Mouse (Mus musculus) liver, embryonic 16.5 days (tissue): ENCODE measurements around the gene Elovl3. TPM values are rescaled to one million over a fixed set of nuclear protein-coding genes. Genes with fewer than 3 reads are reported as not detected.
"Not testable (repeated sequence)": the region's sequence is repeated elsewhere in the genome, so short reads cannot be mapped to it uniquely, and the experiment has no call there.

Source experiments
- ATAC-seq: fragments of 200-750 bp; cut with Nextera tagmentation; 2 replicates; pipeline ENCODE4 v1.8.0; 2017; ENCODE audit warnings: low read depth, mild to moderate bottlenecking, moderate number of reproducible peaks, moderate library complexity
- H3K27ac ChIP-seq: fragments of 300-500 bp; sonication (generic); 2 replicates; pipeline ENCODE4 v1.5.1; 2014; ENCODE audit warnings: mild to moderate bottlenecking, low read length
- H3K27me3 ChIP-seq: fragments of 300-500 bp; sonication (generic); 2 replicates; pipeline ENCODE4 v1.6.1; 2014; ENCODE audit warnings: low read depth, low read length, mixed read lengths; ENCODE audit not compliant: control insufficient read depth, insufficient read depth
- H3K36me3 ChIP-seq: fragments of 300-500 bp; sonication (generic); 2 replicates; pipeline ENCODE4 v1.6.1; 2014; ENCODE audit warnings: mild to moderate bottlenecking; ENCODE audit not compliant: control insufficient read depth, insufficient read depth
- H3K4me1 ChIP-seq: fragments of 300-500 bp; sonication (generic); 2 replicates; pipeline ENCODE4 v1.6.1; 2014; ENCODE audit warnings: low read depth, low read length, mixed read lengths; ENCODE audit not compliant: control insufficient read depth
- H3K4me2 ChIP-seq: fragments of 300-500 bp; sonication (generic); 2 replicates; pipeline ENCODE4 v1.6.1; 2014; ENCODE audit warnings: low read depth, low read length, mixed read lengths
- H3K4me3 ChIP-seq: fragments of 300-500 bp; sonication (generic); 2 replicates; pipeline ENCODE4 v1.5.1; 2014; ENCODE audit warnings: low read depth, mild to moderate bottlenecking, low read length
- H3K9ac ChIP-seq: fragments of 300-500 bp; sonication (generic); 2 replicates; pipeline ENCODE4 v1.6.1; 2014; ENCODE audit warnings: low read depth, low read length
- H3K9me3 ChIP-seq: fragments of 300-500 bp; sonication (generic); replicated peaks from 2 replicates; pipeline ENCODE4 v1.6.1; 2016; ENCODE audit warnings: low read length; ENCODE audit not compliant: control insufficient read depth
- WGBS: fragments of 180-500 bp; shearing (Covaris S2); extraction: QIAGEN DNeasy Blood & Tissue Kit; methylation state at CpG from one replicate; pipeline ENCODE4 v1.1.7; 2014; ENCODE audit not compliant: insufficient replicate concordance; 5-methylcytosine and 5-hydroxymethylcytosine counted together
- polyA plus RNA-seq: library from polyadenylated mRNA; unstranded; fragments of >200 nt; fragmentation: Nextera tagmentation; extraction: Ambion mirVana; gene quantifications from 2 replicates; pipeline ENCODE4 v1.2.1, GENCODE M21; 2015

The Elovl3 gene
- polyA plus RNA-seq, 1 experiment from 2014 or later = 0.19 TPM

DNA sequence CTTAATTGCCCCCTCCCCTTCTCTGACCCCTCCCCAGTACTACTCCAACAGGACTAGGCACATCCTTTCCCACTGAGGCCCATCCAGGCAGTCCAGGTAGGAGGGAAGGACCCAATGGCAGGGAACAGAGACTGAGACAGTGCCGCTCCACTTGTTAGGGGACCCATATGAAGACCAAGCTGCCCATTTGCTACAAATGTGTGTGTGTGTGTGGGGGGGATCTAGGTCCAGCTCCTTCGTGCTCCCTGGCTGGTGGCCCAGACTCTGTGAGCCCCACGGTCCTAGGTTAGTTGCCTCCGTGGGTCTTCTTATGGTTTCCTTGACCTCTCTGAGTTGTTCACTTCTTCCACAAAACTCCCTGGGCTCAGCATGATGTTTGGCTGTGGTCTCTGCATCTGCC, 5.4 kb upstream of the Elovl3 start:
- Histone ChIP-seq H3K4me3 (no peak overlapping the region), H3K4me1 (no peaks in the 10 kb centered on the region; the same call in 1 of the 2 replicates), H3K36me3 (no peaks in the 10 kb centered on the region), H3K27me3 (peaks cover 17% of the 10 kb centered on the region), H3K9ac (no peak overlapping the region), H3K9me3 (no peaks in the 10 kb centered on the region), H3K27ac (no peak overlapping the region), H3K4me2 (no peak overlapping the region)
- no peak for ATAC-seq
- WGBS = 59% methylated on average over 4 of the region's 4 CpGs

DNA sequence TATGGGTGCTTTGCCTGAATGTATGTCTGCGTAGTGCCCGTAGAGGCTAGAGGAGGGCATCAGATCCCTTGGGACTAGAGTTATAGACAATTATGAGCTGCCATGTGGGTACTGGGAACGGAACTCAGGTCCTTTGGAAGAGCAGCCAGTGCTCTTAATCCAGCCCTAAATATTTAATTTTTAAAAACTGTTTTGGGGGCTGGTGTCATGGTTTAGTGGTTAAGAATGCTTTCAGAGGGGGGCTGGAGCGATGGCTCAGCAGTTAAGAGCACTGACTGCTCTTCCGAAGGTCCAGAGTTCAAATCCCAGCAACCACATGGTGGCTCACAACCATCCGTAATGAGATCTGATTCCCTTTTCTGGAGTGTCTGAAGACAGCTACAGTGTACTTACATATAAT, 2.0 kb upstream of the Elovl3 start:
- not testable (repeated sequence) for H3K4me3 ChIP-seq, H3K9ac ChIP-seq, ATAC-seq, H3K27ac ChIP-seq, H3K4me2 ChIP-seq, H3K4me1 ChIP-seq, H3K36me3 ChIP-seq, H3K9me3 ChIP-seq
- 60% methylated on average over 6 of the region's 6 CpGs for WGBS
- peaks cover 51% of the 10 kb centered on the region for H3K27me3 ChIP-seq

DNA sequence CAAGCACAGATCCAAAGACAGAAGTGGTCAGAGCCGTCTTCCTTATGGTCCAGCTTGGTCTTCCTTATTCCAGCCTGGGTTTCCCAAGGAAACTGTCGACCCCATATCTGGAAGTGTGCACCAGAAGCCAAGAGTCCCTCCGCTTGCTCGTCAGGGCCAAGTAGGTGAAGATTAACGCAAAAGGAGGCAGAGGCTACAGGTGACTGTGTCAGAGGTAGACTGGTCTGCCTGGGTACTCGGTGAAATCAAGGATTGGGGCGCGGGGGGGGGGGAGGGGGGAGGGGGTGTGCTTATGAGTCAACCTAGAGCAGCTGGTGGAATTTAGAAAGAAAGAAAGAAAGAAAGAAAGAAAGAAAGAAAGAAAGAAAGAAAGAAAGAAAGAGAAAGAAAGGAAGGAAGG, 414 bp upstream of the Elovl3 start:
- Histone ChIP-seq H3K36me3 (no peaks in the 10 kb centered on the region), H3K4me1 (peaks cover 13% of the 10 kb centered on the region), H3K27me3 (peaks cover 64% of the 10 kb centered on the region), H3K4me3 (peak overlapping the region; percentile 37; the same call in 1 of the 2 replicates), H3K27ac (no peak overlapping the region), H3K4me2 (peak overlapping the region; percentile 53), H3K9me3 (no peaks in the 10 kb centered on the region), H3K9ac (no peak overlapping the region)
- WGBS = 5% methylated on average over 8 of the region's 8 CpGs
- ATAC-seq = no peak

DNA sequence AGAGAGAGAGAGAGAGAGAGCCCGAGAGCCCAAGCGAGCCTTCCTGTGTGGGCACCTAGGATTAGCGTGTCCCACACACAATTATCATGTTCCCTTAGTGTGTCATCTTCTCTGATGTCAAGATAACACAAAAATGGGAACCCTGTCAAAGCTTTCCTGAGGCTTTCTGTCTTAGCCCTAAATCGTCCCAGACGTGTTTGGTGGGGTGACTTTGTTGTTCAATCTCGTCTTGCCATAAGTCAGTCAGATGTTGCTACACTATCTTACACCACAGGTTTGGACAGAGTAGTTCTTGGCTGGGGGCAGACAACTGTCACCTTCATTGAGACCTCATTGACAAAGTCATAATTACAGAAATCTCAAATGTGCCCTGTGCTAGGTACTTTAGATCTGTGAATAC, 880 bp downstream of the Elovl3 start:
- H3K27ac ChIP-seq = no peak overlapping the region
- H3K4me3 ChIP-seq = no peak overlapping the region
- H3K4me1 ChIP-seq = peaks cover 26% of the 10 kb centered on the region
- H3K27me3 ChIP-seq = peaks cover 77% of the 10 kb centered on the region
- no peaks in the 10 kb centered on the region for H3K9me3 ChIP-seq
- no peak overlapping the region for H3K4me2 ChIP-seq
- ATAC-seq = no peak
- 12% methylated on average over 6 of the region's 6 CpGs for WGBS
- no peak overlapping the region for H3K9ac ChIP-seq
- H3K36me3 ChIP-seq = no peaks in the 10 kb centered on the region

DNA sequence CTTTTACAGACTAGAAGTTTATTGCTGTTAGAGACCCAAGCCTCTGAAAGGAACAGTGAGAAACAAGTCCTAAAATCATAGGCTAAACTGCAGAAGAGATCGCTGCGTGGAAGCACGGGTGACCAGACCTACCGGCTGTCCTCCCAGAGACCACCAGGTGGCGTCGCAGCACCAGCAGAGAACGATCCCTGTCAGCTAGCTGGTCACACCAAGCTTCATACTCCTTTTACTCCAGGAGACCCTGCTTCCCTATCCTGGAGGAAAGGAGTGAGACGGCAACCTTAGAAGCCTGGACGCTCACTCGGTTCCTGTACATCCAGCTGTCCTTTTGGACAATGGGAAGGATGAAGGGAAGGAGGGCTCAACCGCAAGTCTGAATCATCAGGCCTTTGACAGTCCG, 3.6 kb downstream of the Elovl3 start:
- peaks cover 26% of the 10 kb centered on the region for H3K4me1 ChIP-seq
- WGBS = 1% methylated on average over 12 of the region's 12 CpGs
- peaks cover 94% of the 10 kb centered on the region for H3K27me3 ChIP-seq
- ATAC-seq = no peak
- H3K9me3 ChIP-seq = no peaks in the 10 kb centered on the region
- peak overlapping the region; percentile 62 for H3K4me3 ChIP-seq
- no peak overlapping the region for H3K9ac ChIP-seq
- peak overlapping the region; percentile 90 for H3K4me2 ChIP-seq
- no peak overlapping the region for H3K27ac ChIP-seq
- no peaks in the 10 kb centered on the region for H3K36me3 ChIP-seq

DNA sequence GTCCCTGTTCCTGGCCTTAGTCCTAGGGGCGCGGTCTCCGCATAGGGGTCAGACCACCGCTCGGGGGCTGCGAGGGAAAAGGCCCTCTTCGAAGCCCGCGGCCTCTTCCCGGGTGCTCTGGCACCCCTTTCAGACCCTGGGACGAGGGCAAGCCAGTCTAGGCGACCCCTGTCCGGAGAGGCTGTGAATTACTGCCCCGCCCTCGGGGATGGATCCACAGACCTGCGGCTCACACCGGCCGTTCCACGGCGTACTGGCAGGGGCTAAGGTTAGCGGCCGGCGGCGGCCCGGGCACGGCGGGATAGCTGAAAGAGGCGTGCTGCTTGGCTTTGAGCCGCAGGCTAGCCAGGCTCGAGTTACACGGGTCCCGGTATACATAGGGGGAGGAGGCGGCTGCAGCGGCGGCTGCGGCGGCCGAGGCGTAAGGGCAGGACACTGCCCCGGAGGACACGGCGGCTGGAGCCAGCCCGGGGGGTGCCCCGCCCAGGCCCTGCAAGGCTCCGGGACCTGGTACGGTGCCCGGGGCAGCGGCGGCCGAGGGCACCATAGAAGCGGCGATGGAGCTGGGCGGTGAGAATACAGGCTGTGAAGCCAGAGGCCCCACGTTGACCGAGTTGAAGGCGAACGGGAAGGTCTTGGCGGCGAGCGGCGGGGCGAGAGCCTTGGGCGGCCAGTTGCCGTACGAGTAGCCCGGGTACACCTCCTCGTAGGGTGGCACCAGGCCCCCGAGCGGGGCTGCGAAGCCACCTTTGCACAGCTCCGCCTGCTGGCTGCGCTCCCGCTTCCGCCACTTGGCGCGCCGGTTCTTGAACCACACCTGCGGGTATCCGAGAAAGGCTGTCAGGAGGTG, 4.3 kb downstream of the Elovl3 start:
- H3K9me3 ChIP-seq = no peaks in the 10 kb centered on the region
- H3K9ac ChIP-seq = peak overlapping the region; percentile 38
- H3K4me1 ChIP-seq = peaks cover 26% of the 10 kb centered on the region
- H3K4me2 ChIP-seq = peak overlapping the region; percentile 90
- no peak overlapping the region for H3K27ac ChIP-seq
- under 1% methylated on average over 78 of the region's 79 CpGs for WGBS
- peak overlapping the region; percentile 62 for H3K4me3 ChIP-seq
- H3K27me3 ChIP-seq = peaks cover 93% of the 10 kb centered on the region
- peak; percentile 40 for ATAC-seq
- H3K36me3 ChIP-seq = no peaks in the 10 kb centered on the region

DNA sequence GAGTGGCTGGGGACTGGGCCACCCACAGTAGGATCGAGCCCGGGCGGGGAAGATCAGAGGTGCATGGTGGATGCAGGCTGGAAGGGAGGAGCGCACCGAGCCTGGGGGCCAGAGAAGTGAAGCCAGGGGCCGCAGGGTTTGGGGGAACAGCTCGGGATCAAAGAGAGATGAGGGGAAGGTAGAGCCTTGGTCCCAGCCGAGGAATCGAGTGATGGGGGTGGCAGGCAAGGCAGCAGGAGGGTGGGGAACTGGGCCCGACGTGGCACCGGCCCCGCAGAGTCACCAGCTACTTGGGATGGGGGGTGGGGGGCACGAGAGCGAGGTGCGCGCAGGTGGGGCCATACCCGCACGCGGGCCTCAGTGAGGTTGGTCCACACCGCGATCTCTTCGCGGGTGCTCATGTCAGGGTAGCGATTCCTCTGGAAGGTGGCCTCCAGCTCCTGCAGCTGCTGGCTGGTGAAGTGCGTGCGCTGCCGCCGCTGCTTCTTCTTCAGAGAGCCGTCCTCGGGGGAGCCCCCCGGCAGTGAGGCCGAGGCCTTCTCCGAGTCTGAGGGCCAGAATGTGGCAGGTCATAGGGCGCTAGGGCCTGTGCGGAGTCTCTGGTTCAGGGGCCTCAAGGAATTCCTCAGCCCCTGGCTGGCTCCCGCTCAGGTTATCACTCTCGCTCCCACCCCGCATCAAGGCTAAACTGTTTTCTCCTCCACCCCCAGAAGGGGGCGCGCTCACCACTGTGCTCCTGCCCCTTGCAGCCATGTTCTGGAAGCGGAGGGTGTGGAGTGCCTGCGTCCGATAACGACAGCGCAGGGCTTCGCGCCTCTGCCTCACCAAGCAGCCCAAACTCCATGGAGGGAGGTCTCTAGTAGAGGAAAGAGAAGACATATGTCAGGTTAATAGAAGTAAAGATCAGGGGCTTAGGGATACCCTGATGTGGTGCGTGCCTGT, 5.2 kb downstream of the Elovl3 start:
- H3K4me3 ChIP-seq = peak overlapping the region; percentile 62
- H3K27ac ChIP-seq = no peak overlapping the region
- no peaks in the 10 kb centered on the region for H3K9me3 ChIP-seq
- WGBS = 2% methylated on average over 49 of the region's 49 CpGs
- ATAC-seq = peak; percentile 73
- peaks cover 93% of the 10 kb centered on the region for H3K27me3 ChIP-seq
- H3K4me1 ChIP-seq = peaks cover 25% of the 10 kb centered on the region
- H3K9ac ChIP-seq = peak overlapping the region; percentile 38; the same call in 1 of the 2 replicates
- peak overlapping the region; percentile 90 for H3K4me2 ChIP-seq
- no peaks in the 10 kb centered on the region for H3K36me3 ChIP-seq

DNA sequence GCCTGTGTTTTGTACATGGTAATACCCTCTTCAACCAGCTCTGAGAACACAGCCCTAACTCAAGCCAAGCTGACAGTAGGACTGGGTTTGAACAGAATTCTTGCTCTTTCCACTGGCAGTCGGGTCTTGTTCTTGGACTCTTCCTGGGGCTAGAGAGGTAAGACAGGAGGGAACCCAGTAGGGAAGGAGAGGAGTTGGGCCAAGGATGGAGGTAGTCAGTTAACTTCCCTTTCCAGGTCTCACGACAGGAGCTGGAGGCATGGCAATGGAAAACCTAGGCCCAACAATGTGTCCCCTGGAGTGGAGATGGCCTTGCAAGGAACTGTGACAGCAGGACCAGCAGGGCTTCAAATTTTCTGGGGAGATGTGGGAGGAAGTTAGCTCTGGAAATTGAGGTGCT, 8.6 kb downstream of the Elovl3 start:
- Histone ChIP-seq H3K27ac (no peak overlapping the region), H3K4me3 (no peak overlapping the region), H3K9ac (no peak overlapping the region), H3K36me3 (no peaks in the 10 kb centered on the region), H3K4me2 (no peak overlapping the region), H3K9me3 (no peaks in the 10 kb centered on the region), H3K27me3 (peaks cover 95% of the 10 kb centered on the region), H3K4me1 (peaks cover 23% of the 10 kb centered on the region)
- WGBS = 36% methylated on average over 2 of the region's 2 CpGs
- ATAC-seq = no peak
